Mouse (Mus musculus) midbrain, embryonic 15.5 days (tissue): ENCODE measurements around the gene Kmt5c. TPM values are rescaled to one million over a fixed set of nuclear protein-coding genes. Genes with fewer than 3 reads are reported as not detected.

Experiments used
- ATAC-seq: fragments of 200-750 bp; cut with Nextera tagmentation; replicated peaks from 2 replicates; pipeline ENCODE4 v1.8.0; 2017; ENCODE audit warnings: moderate TSS enrichment
- H3K27ac ChIP-seq: fragments of 300-500 bp; sonication (generic); 2 replicates; pipeline ENCODE4 v1.5.1; 2015; ENCODE audit warnings: mild to moderate bottlenecking, inconsistent platforms
- H3K27me3 ChIP-seq: fragments of 300-500 bp; sonication (generic); replicated peaks from 2 replicates; pipeline ENCODE4 v1.6.1; 2015; ENCODE audit warnings: inconsistent platforms
- H3K36me3 ChIP-seq: fragments of 300-500 bp; sonication (generic); replicated peaks from 2 replicates; pipeline ENCODE4 v1.6.1; 2015; ENCODE audit warnings: inconsistent platforms
- H3K4me1 ChIP-seq: fragments of 300-500 bp; sonication (generic); 2 replicates; pipeline ENCODE4 v1.6.1; 2015; ENCODE audit warnings: inconsistent platforms
- H3K4me2 ChIP-seq: fragments of 300-500 bp; sonication (generic); 2 replicates; pipeline ENCODE4 v1.6.1; 2015; ENCODE audit warnings: inconsistent platforms, mild to moderate bottlenecking, moderate library complexity
- H3K4me3 ChIP-seq: fragments of 300-500 bp; sonication (generic); 2 replicates; pipeline ENCODE4 v1.5.1; 2015; ENCODE audit warnings: mild to moderate bottlenecking, inconsistent platforms
- H3K9ac ChIP-seq: fragments of 300-500 bp; sonication (generic); 2 replicates; pipeline ENCODE4 v1.6.1; 2015; ENCODE audit warnings: mild to moderate bottlenecking, inconsistent platforms
- H3K9me3 ChIP-seq: fragments of 300-500 bp; sonication (generic); 2 replicates; pipeline ENCODE4 v1.6.1; 2016; ENCODE audit warnings: inconsistent platforms
- WGBS: fragments of 180-500 bp; shearing (Covaris S2); methylation state at CpG from one replicate; pipeline ENCODE4 v1.1.7; 2015; ENCODE audit warnings: mixed read lengths; 5-methylcytosine and 5-hydroxymethylcytosine counted together
- polyA plus RNA-seq: library from polyadenylated mRNA; unstranded; fragments of >200 nt; fragmentation: Nextera tagmentation; extraction: Ambion mirVana; gene quantifications from 2 replicates; pipeline ENCODE4 v1.2.1, GENCODE M21; 2015

Kmt5c gene
- polyA plus RNA-seq, 1 experiment from 2014 or later: 77.2 TPM

DNA sequence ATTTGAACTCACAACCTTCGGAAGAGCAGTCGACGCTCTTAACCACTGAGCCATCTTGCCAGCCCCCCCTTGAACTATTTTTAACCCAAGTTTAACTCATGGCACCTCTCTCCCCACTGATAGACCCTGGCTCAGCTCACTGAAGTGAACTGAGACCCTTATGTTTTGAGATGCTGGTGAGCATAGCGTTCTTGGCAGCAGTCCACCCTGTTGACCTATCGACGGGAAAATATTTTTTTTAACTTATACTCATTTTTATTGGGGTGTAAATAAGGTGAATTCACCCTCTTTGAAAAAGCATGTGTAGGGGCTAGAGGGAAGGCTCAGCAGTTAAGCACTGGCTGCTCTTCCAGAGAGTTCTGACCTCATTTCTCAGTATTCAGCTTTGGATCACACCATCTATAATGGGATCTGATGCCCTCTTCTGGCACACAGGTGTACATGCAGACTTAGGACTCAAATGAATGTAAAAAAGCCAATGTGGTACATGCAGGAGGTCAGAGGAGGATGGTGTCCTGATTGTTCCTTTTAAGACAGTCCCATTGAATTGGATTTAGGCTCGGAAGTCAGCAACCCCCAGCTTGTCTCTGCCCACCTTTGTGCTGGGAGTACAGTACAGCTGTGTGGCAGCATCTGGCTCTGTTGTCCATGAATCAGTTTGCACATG is 56.0 kb downstream of the Kmt5c start:
- 74% methylated on average over 7 of the region's 7 CpGs for WGBS
- Histone ChIP-seq H3K27ac (0 out of 2 replicates have a peak overlapping the region, but pooled peaks have one; percentile 21), H3K4me1 (peaks cover 15% of the 10 kb centered on the region), H3K27me3 (no peaks in the 10 kb centered on the region), H3K4me3 (no peak overlapping the region), H3K9ac (no peak overlapping the region), H3K36me3 (peaks cover 24% of the 10 kb centered on the region), H3K4me2 (no peak overlapping the region), H3K9me3 (no peaks in the 10 kb centered on the region)
- no peak for ATAC-seq

Other genes with a start within 250 kb of the Kmt5c start
- 50.3 and 51.3 TPM in 2 replicates for gene Ppp1r12c, start 238.4 kb upstream of the Kmt5c start, polyA plus RNA-seq
- gene Tnnt1, start 223.7 kb upstream of the Kmt5c start, polyA plus RNA-seq: 4.1 and 4.3 TPM in 2 replicates
- 1.4 and 3.5 TPM in 2 replicates for gene Tnni3, start 215.9 kb upstream of the Kmt5c start, polyA plus RNA-seq
- gene Dnaaf3, start 207.7 kb upstream of the Kmt5c start, polyA plus RNA-seq: 2.3 and 2.8 TPM in 2 replicates
- 155 and 162 TPM in 2 replicates for gene Syt5, start 192.6 kb upstream of the Kmt5c start, polyA plus RNA-seq
- 0.75 and 1.3 TPM in 2 replicates for gene Ptprh, start 136.1 kb upstream of the Kmt5c start, polyA plus RNA-seq
- gene Tmem86b, start 108.7 kb upstream of the Kmt5c start, polyA plus RNA-seq: 3.8 and 4.2 TPM in 2 replicates
- 10.5 TPM in 2 replicates for gene Ppp6r1, start 81.1 kb upstream of the Kmt5c start, polyA plus RNA-seq
- gene Hspbp1, start 55.0 kb upstream of the Kmt5c start, polyA plus RNA-seq: 165 TPM in 2 replicates
- gene Brsk1, start 49.5 kb upstream of the Kmt5c start, polyA plus RNA-seq: 8.6 TPM in 2 replicates
- gene Tmem150b, start 14.9 kb upstream of the Kmt5c start, polyA plus RNA-seq: 0.09 and 0.25 TPM in 2 replicates
- gene Cox6b2, start 13.0 kb downstream of the Kmt5c start, polyA plus RNA-seq: 21.6 and 23.6 TPM in 2 replicates
- gene Fam71e2, start 31.2 kb downstream of the Kmt5c start, polyA plus RNA-seq: not detected in 2 replicates
- gene Il11, start 42.7 kb downstream of the Kmt5c start, polyA plus RNA-seq: 1.0 and 1.6 TPM in 2 replicates
- gene Tmem190, start 42.8 kb downstream of the Kmt5c start, polyA plus RNA-seq: not detected in 2 replicates
- gene Tmem238, start 49.5 kb downstream of the Kmt5c start, polyA plus RNA-seq: 5.4 and 5.8 TPM in 2 replicates
- 186 and 187 TPM in 2 replicates for gene Rpl28, start 52.8 kb downstream of the Kmt5c start, polyA plus RNA-seq
- 265 and 288 TPM in 2 replicates for gene Ube2s, start 72.5 kb downstream of the Kmt5c start, polyA plus RNA-seq
- 15.3 and 16.6 TPM in 2 replicates for gene Shisa7, start 104.6 kb downstream of the Kmt5c start, polyA plus RNA-seq
- 3.1 and 4.6 TPM in 2 replicates for gene Isoc2b, start 130.1 kb downstream of the Kmt5c start, polyA plus RNA-seq
- 0.54 and 0.57 TPM in 2 replicates for gene Isoc2a, start 137.0 kb downstream of the Kmt5c start, polyA plus RNA-seq
- 0.40 and 0.65 TPM in 2 replicates for gene Gm36210, start 166.4 kb downstream of the Kmt5c start, polyA plus RNA-seq
- gene Zfp628, start 175.1 kb downstream of the Kmt5c start, polyA plus RNA-seq: 4.5 and 4.6 TPM in 2 replicates
- gene Nat14, start 181.9 kb downstream of the Kmt5c start, polyA plus RNA-seq: 46.3 and 47.7 TPM in 2 replicates
- gene Ssc5d, start 185.7 kb downstream of the Kmt5c start, polyA plus RNA-seq: 1.0 and 1.4 TPM in 2 replicates
- 0.29 TPM in 1 of 2 replicates, not detected in the other for gene Sbk2, start 224.3 kb downstream of the Kmt5c start, polyA plus RNA-seq
- 0.32 and 0.41 TPM in 2 replicates for gene Sbk3, start 231.1 kb downstream of the Kmt5c start, polyA plus RNA-seq